Mouse (Mus musculus) cerebellum, adult 2 months (tissue): ENCODE measurements at regions not wholly inside any gene's neighbourhood (a gene's known extent, or its start where the extent isn't known, plus 50 kb on each side); places are given as distances from the start of the nearest gene placed in this dataset.

Experiments used
- CTCF ChIP-seq: fragments of 200-500 bp; IDR thresholded peaks from 2 replicates; pipeline ENCODE4 v1.5.1; 2011; ENCODE audit warnings: low read depth, mild to moderate bottlenecking, control low read depth, low read length, moderate library complexity, borderline replicate concordance; ENCODE audit not compliant: insufficient read depth
- POLR2A ChIP-seq: fragments of 200-500 bp; IDR thresholded peaks from 2 replicates; pipeline ENCODE4 v1.6.1; 2011; ENCODE audit warnings: low read length, control low read depth, borderline replicate concordance; ENCODE audit not compliant: insufficient read depth

DNA sequence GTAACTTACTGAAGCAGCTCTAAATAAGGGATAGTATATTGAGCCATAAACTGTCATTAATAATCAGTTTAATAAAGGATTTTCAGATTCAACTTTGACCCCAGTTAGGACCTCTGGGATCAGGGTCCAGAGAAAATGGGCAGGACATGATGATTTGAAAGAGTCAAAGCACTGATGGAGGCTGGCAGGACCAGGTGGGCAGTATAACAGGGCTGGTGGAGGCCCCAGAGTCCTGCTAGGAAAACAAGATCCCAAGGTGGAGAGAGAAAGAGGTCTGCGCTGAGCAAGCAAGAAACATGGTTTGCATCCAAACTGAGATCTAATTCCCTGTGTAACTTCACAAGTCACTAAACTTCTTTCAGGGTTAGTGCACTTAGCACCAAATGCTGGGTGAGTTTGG, 199.0 kb upstream of the Sesn3 start:
- TF ChIP-seq CTCF (no peak), POLR2A (no peak)
